Mouse (Mus musculus): ENCODE results near the gene Cytip. TPM values are rescaled to one million over a fixed set of nuclear protein-coding genes. Genes with fewer than 3 reads are reported as not detected.
A peak's percentile ranks its signal among the peaks of the same experiment; 100 is the strongest.

The Cytip gene
- total and polyA plus RNA-seq, 2 experiments from 2014 or later, result 0.49 TPM; not detected in 1

DNA sequence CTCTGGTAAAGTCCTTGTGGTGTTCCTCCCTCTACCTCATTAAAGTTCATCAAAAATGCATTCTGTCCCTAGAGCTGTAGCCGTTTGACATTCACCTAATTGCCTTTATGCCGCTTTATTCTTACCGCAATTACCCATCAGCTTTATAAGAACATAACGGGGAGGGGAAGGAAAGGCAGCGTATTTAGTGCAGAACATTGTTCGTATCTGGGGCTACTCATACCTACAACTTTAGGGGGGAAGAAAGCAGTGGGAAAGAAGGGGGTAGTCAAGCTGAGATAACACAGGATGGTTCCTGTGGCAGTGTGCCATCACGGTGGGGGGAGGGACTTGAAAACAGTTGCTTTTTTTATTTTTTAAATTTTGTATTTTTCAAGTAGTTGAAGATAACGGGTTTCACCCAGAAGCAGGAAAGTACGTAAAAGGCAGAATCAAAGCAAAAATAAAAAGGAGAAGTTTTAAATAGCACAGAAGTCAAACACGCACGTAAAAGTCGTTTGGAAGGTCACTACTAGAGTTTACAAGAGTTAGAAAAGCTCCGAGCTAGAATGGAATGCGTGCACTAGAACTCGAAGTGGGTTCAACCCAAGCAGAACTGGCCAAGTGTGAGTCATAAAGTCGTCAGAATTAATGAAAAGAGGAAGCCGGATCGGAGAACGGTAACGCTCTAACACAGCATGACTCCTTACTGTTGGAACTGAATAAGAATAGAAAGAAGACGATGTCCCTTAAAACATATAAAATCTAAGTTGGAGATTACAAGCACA, 34.6 kb downstream of the Cytip start:
- H3K4me1 ChIP-seq (ENCODE audit: control insufficient read depth, insufficient read depth), result no peaks in the 10 kb centered on the region; the same call in 1 of the 2 replicates
- H3K27me3 ChIP-seq (ENCODE audit: control insufficient read depth, insufficient read depth, low read length), result no peaks in the 10 kb centered on the region
- no peak overlapping the region for H3K27ac ChIP-seq (ENCODE audit: low read depth)
- WGBS, result 48% methylated on average over 21 of the region's 21 CpGs
- peak overlapping the region; percentile 12; the same call in 1 of the 2 replicates for H3K4me3 ChIP-seq (ENCODE audit: low read depth, low read length)
- H3K9me3 ChIP-seq (replicated peaks; ENCODE audit: control insufficient read depth, low read length), result no peaks in the 10 kb centered on the region
- TF ChIP-seq CTCF (IDR thresholded peaks at IDR 0.05; ENCODE audit: low read depth) (no peak), EP300 (IDR thresholded peaks at IDR 0.05; ENCODE audit: low read depth) (no peak)
- ATAC-seq (ENCODE audit: insufficient read depth, low read depth) (no peak), DNase-seq (ENCODE audit: low spot score) (peak; percentile 36)
- no peak overlapping the region for H3K9ac ChIP-seq (replicated peaks; ENCODE audit: low read depth, low read length)
- H3K4me2 ChIP-seq (ENCODE audit: low read depth, low read length), result peak overlapping the region; percentile 38
- H3K36me3 ChIP-seq (replicated peaks; ENCODE audit: control insufficient read depth, insufficient read depth, low read length), result no peaks in the 10 kb centered on the region

DNA sequence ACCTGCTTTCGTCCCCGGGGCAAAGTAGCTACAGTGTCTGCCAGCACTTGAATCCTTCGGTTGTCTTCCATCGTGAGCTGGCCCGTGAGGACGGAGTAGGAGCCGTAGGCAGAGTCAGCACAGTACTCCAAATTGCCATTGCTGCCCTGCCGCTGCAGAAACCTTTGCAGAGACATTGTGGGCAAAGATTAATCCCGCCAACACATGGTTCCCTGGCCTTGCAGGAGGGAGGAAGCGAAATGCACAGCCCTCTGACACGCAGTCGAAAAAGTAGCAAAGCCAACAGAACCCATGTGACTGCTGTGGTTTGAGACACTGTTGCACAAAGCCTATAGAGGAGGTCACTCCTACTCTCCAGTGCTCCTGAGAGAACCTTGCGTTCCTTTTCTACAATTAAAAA, 35.5 kb downstream of the Cytip start:
- Histone ChIP-seq H3K27ac (ENCODE audit: low read depth) (no peak overlapping the region; the same call in 1 of the 2 replicates), H3K4me1 (ENCODE audit: control insufficient read depth, insufficient read depth) (no peaks in the 10 kb centered on the region; the same call in 1 of the 2 replicates), H3K9ac (replicated peaks; ENCODE audit: low read depth, low read length) (no peak overlapping the region), H3K9me3 (replicated peaks; ENCODE audit: control insufficient read depth, low read length) (no peaks in the 10 kb centered on the region), H3K4me3 (ENCODE audit: low read depth, low read length) (peak overlapping the region; percentile 19; the same call in 1 of the 2 replicates), H3K36me3 (replicated peaks; ENCODE audit: control insufficient read depth, insufficient read depth, low read length) (no peaks in the 10 kb centered on the region), H3K4me2 (ENCODE audit: low read depth, low read length) (peak overlapping the region; percentile 38; the same call in 1 of the 2 replicates), H3K27me3 (ENCODE audit: control insufficient read depth, insufficient read depth, low read length) (no peaks in the 10 kb centered on the region)
- ATAC-seq (ENCODE audit: insufficient read depth, low read depth) (no peak), DNase-seq (ENCODE audit: low spot score) (no peak)
- 86% methylated on average over 13 of the region's 13 CpGs for WGBS
- no peak for TF ChIP-seq CTCF (IDR thresholded peaks at IDR 0.05; ENCODE audit: low read depth)
- no peak for TF ChIP-seq EP300 (IDR thresholded peaks at IDR 0.05; ENCODE audit: low read depth)

DNA sequence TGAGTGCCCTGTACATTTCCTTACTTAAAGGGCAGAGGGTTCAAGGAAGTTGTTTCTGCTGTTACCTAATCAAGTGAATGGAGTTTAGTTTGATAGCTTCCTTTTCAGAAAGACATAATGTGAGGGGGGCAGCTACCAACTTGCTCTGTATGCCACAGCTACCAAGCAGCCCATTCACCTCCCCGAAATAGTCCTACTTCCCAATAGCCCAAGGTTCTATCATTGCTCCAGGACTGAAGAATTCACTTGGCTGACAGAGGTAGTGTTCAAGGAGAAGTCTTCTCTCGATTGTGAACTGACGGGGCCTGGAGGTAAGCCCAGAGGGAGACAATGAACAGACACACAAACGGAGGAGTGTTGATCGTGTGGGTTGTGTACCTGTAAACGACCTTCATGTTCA, 36.2 kb downstream of the Cytip start:
- WGBS, result 74% methylated on average over 6 of the region's 6 CpGs
- no peak overlapping the region for H3K27ac ChIP-seq (ENCODE audit: low read depth)
- no peaks in the 10 kb centered on the region for H3K9me3 ChIP-seq (replicated peaks; ENCODE audit: control insufficient read depth, low read length)
- ATAC-seq (ENCODE audit: insufficient read depth, low read depth), result no peak
- TF ChIP-seq CTCF (IDR thresholded peaks at IDR 0.05; ENCODE audit: low read depth) (no peak), EP300 (IDR thresholded peaks at IDR 0.05; ENCODE audit: low read depth) (no peak)
- H3K4me2 ChIP-seq (ENCODE audit: low read depth, low read length), result no peak overlapping the region; the same call in 1 of the 2 replicates
- DNase-seq (ENCODE audit: low spot score), result no peak
- peak overlapping the region; percentile 19; the same call in 1 of the 2 replicates for H3K4me3 ChIP-seq (ENCODE audit: low read depth, low read length)
- H3K36me3 ChIP-seq (replicated peaks; ENCODE audit: control insufficient read depth, insufficient read depth, low read length), result no peaks in the 10 kb centered on the region
- no peaks in the 10 kb centered on the region for H3K27me3 ChIP-seq (ENCODE audit: control insufficient read depth, insufficient read depth, low read length)
- no peaks in the 10 kb centered on the region; the same call in 1 of the 2 replicates for H3K4me1 ChIP-seq (ENCODE audit: control insufficient read depth, insufficient read depth)
- H3K9ac ChIP-seq (replicated peaks; ENCODE audit: low read depth, low read length), result no peak overlapping the region

DNA sequence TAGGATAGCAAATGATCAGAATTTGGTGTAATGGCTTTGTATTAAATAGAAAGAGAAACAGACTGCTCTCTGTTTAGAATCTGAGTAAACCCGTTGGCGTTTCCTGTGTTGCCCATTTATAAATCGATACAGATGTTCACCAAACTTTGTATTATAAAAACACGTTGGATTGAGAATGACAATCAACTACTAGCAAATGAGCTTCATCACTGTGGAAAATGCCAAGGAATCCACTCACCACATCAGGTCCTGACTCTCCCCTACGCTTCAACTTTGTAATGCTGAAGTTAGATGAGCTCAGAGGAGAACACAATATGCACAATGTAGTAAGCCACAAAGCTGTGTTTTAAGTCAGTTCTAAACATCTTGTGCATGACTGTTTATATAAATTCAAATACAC, 36.8 kb downstream of the Cytip start:
- no peak for ATAC-seq (ENCODE audit: insufficient read depth, low read depth)
- H3K9me3 ChIP-seq (replicated peaks; ENCODE audit: control insufficient read depth, low read length), result no peaks in the 10 kb centered on the region
- H3K27ac ChIP-seq (ENCODE audit: low read depth), result no peak overlapping the region
- no peaks in the 10 kb centered on the region for H3K27me3 ChIP-seq (ENCODE audit: control insufficient read depth, insufficient read depth, low read length)
- 87% methylated on average over 5 of the region's 5 CpGs for WGBS
- H3K9ac ChIP-seq (replicated peaks; ENCODE audit: low read depth, low read length), result no peak overlapping the region
- DNase-seq (ENCODE audit: low spot score), result no peak
- no peaks in the 10 kb centered on the region for H3K36me3 ChIP-seq (replicated peaks; ENCODE audit: control insufficient read depth, insufficient read depth, low read length)
- H3K4me1 ChIP-seq (ENCODE audit: control insufficient read depth, insufficient read depth), result no peaks in the 10 kb centered on the region; the same call in 1 of the 2 replicates
- H3K4me3 ChIP-seq (ENCODE audit: low read depth, low read length), result peak overlapping the region; percentile 19; the same call in 1 of the 2 replicates
- peak overlapping the region; percentile 25; the same call in 1 of the 2 replicates for H3K4me2 ChIP-seq (ENCODE audit: low read depth, low read length)
- TF ChIP-seq CTCF (IDR thresholded peaks at IDR 0.05; ENCODE audit: low read depth), result no peak

DNA sequence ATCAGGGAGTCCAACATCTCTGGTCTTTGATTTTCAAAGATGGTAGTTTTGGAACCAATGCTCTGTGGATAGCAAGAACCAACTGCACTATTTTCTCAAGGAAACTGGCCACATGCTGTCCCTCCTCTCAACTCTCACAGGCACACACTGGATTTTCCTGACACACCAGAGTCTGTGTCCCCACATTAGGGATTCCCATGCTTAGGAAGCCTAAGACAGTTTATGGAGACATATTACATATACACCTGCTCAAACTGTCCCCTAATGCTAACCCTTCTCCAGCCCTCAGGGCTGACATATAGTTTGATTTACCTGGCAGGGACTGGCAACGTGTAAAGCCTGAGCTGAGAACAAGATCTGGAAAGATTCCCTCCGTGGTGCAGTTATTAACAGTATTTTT, 37.2 kb downstream of the Cytip start:
- TF ChIP-seq EP300 (IDR thresholded peaks at IDR 0.05; ENCODE audit: low read depth) (no peak), CTCF (IDR thresholded peaks at IDR 0.05; ENCODE audit: low read depth) (no peak)
- 82% methylated on average over 2 of the region's 2 CpGs for whole genome bisulfite sequencing
- H3K4me1 ChIP-seq (ENCODE audit: control insufficient read depth, insufficient read depth), result no peaks in the 10 kb centered on the region; the same call in 1 of the 2 replicates
- no peaks in the 10 kb centered on the region for H3K9me3 ChIP-seq (replicated peaks; ENCODE audit: control insufficient read depth, low read length)
- H3K9ac ChIP-seq (replicated peaks; ENCODE audit: low read depth, low read length), result no peak overlapping the region
- H3K36me3 ChIP-seq (replicated peaks; ENCODE audit: control insufficient read depth, insufficient read depth, low read length), result no peaks in the 10 kb centered on the region
- H3K27me3 ChIP-seq (ENCODE audit: control insufficient read depth, insufficient read depth, low read length), result no peaks in the 10 kb centered on the region
- peak overlapping the region; percentile 19; the same call in 1 of the 2 replicates for H3K4me3 ChIP-seq (ENCODE audit: low read depth, low read length)
- H3K4me2 ChIP-seq (ENCODE audit: low read depth, low read length), result peak overlapping the region; percentile 25; the same call in 1 of the 2 replicates
- ATAC-seq (ENCODE audit: insufficient read depth, low read depth) (no peak), DNase-seq (ENCODE audit: low spot score) (no peak)
- no peak overlapping the region; the same call in 1 of the 2 replicates for H3K27ac ChIP-seq (ENCODE audit: low read depth)
